Mouse (Mus musculus) forebrain, postnatal 0 days (tissue): ENCODE results near the gene Hipk1. TPM values are rescaled to one million over a fixed set of nuclear protein-coding genes. Genes with fewer than 3 reads are reported as not detected.
A peak's percentile ranks its signal among the peaks of the same experiment; 100 is the strongest.

Source experiments
- ATAC-seq: fragments of 200-750 bp; cut with Nextera tagmentation; 2 replicates; pipeline ENCODE4 v1.8.0; 2017; ENCODE audit warnings: mild to moderate bottlenecking, moderate library complexity
- DNase-seq: peaks from one replicate; pipeline ENCODE4 v3.0.0-alpha.2; 2015
- H3K27ac ChIP-seq: fragments of 300-500 bp; sonication (generic); 2 replicates; pipeline ENCODE4 v1.5.1; 2014; ENCODE audit warnings: low read depth, mild to moderate bottlenecking, antibody characterized with exemption, low read length, moderate library complexity, mixed read lengths
- H3K27me3 ChIP-seq: fragments of 300-500 bp; sonication (generic); 2 replicates; pipeline ENCODE4 v1.6.1; 2014; ENCODE audit warnings: mild to moderate bottlenecking, low read length, mixed read lengths; ENCODE audit not compliant: insufficient read depth
- H3K36me3 ChIP-seq: fragments of 300-500 bp; sonication (generic); 2 replicates; pipeline ENCODE4 v1.6.1; 2014; ENCODE audit warnings: mild to moderate bottlenecking, moderate library complexity; ENCODE audit not compliant: insufficient read depth
- H3K4me1 ChIP-seq: fragments of 300-500 bp; sonication (generic); 2 replicates; pipeline ENCODE4 v1.6.1; 2014; ENCODE audit warnings: antibody characterized with exemption; ENCODE audit not compliant: insufficient read depth
- H3K4me2 ChIP-seq: fragments of 300-500 bp; sonication (generic); 2 replicates; pipeline ENCODE4 v1.6.1; 2014; ENCODE audit warnings: low read depth, mild to moderate bottlenecking, moderate library complexity
- H3K4me3 ChIP-seq: fragments of 300-500 bp; sonication (generic); 2 replicates; pipeline ENCODE4 v1.5.1; 2014; ENCODE audit warnings: low read depth, low read length, mixed read lengths
- H3K9ac ChIP-seq: fragments of 300-500 bp; sonication (generic); 2 replicates; pipeline ENCODE4 v1.6.1; 2014; ENCODE audit warnings: mild to moderate bottlenecking
- H3K9me3 ChIP-seq: fragments of 300-500 bp; sonication (generic); 2 replicates; pipeline ENCODE4 v1.6.1; 2016; ENCODE audit warnings: low read length
- CTCF ChIP-seq: sonication (generic); IDR thresholded peaks from 2 replicates; pipeline ENCODE4 v1.5.1; 2016; ENCODE audit warnings: antibody characterized with exemption, control low read depth, low read depth
- WGBS: fragments of 180-500 bp; shearing (Covaris S2); extraction: QIAGEN DNeasy Blood & Tissue Kit; methylation state at CpG from one replicate; pipeline ENCODE4 v1.1.7; 2014; 5-methylcytosine and 5-hydroxymethylcytosine counted together
- polyA plus RNA-seq: library from polyadenylated mRNA; unstranded; fragments of >200 nt; fragmentation: Nextera tagmentation; extraction: Ambion mirVana; gene quantifications from 2 replicates; pipeline ENCODE4 v1.2.1, GENCODE M21; 2015
- total RNA-seq: library from RNA; depleted of rRNA; stranded (reverse); fragments of >200 nt; gene quantifications from 2 replicates; pipeline ENCODE4 v1.2.3, GENCODE M21; 2014

Gene Hipk1
- total and polyA plus RNA-seq, 2 experiments from 2014 or later = 5.6 to 47.4 TPM

- no peak overlapping the region for H3K4me3 ChIP-seq
- no peak for ATAC-seq
- TF ChIP-seq CTCF = no peak
- H3K9me3 ChIP-seq = no peaks in the 10 kb centered on the region
- no peak overlapping the region for H3K27ac ChIP-seq
- H3K4me1 ChIP-seq = no peaks in the 10 kb centered on the region
- DNase-seq = no peak
- no peaks in the 10 kb centered on the region for H3K27me3 ChIP-seq
- peaks cover 54% of the 10 kb centered on the region for H3K36me3 ChIP-seq
- no peak overlapping the region for H3K9ac ChIP-seq
- WGBS = 66% methylated on average over 2 of the region's 2 CpGs
- no peak overlapping the region for H3K4me2 ChIP-seq
Measured at GRCm38 (mm10) chr3:103751558-103751957, 39.8 kb downstream of the Hipk1 start.

GRCm38 (mm10) chr3:103746711-103747110 is 44.7 kb downstream of the Hipk1 start:
- WGBS = 86% methylated on average over 5 of the region's 5 CpGs
- no peaks in the 10 kb centered on the region for H3K4me1 ChIP-seq
- H3K27ac ChIP-seq = no peak overlapping the region
- no peak overlapping the region for H3K4me2 ChIP-seq
- DNase-seq = no peak
- no peak overlapping the region for H3K9ac ChIP-seq
- no peaks in the 10 kb centered on the region for H3K9me3 ChIP-seq
- peaks cover 71% of the 10 kb centered on the region for H3K36me3 ChIP-seq
- ATAC-seq = no peak
- TF ChIP-seq CTCF = no peak
- no peaks in the 10 kb centered on the region for H3K27me3 ChIP-seq
- no peak overlapping the region for H3K4me3 ChIP-seq

- H3K27me3 ChIP-seq = no peaks in the 10 kb centered on the region
- H3K4me1 ChIP-seq = no peaks in the 10 kb centered on the region
- no peak overlapping the region for H3K4me2 ChIP-seq
- ATAC-seq (no peak), DNase-seq (no peak)
- no peak overlapping the region for H3K4me3 ChIP-seq
- no peaks in the 10 kb centered on the region for H3K9me3 ChIP-seq
- 92% methylated on average over 14 of the region's 14 CpGs for WGBS
- no peak for TF ChIP-seq CTCF
- H3K36me3 ChIP-seq = peaks cover 69% of the 10 kb centered on the region
- no peak overlapping the region for H3K9ac ChIP-seq
- no peak overlapping the region for H3K27ac ChIP-seq
Measured at GRCm38 (mm10) chr3:103745001-103745770, 46.2 kb downstream of the Hipk1 start.

GRCm38 (mm10) chr3:103743208-103743607 is 48.2 kb downstream of the Hipk1 start:
- Histone ChIP-seq H3K9me3 (no peaks in the 10 kb centered on the region), H3K4me2 (no peak overlapping the region), H3K27me3 (no peaks in the 10 kb centered on the region), H3K36me3 (peaks cover 49% of the 10 kb centered on the region), H3K27ac (no peak overlapping the region), H3K9ac (no peak overlapping the region), H3K4me3 (no peak overlapping the region), H3K4me1 (no peaks in the 10 kb centered on the region)
- no peak for TF ChIP-seq CTCF
- 85% methylated on average over 6 of the region's 6 CpGs for WGBS
- DNase-seq (no peak), ATAC-seq (no peak)

- Histone ChIP-seq H3K4me1 (0 out of 2 replicates have a peak, but pooled peaks cover 3% of the 10 kb centered on the region), H3K9me3 (no peaks in the 10 kb centered on the region), H3K27ac (no peak overlapping the region), H3K9ac (no peak overlapping the region), H3K36me3 (peaks cover 30% of the 10 kb centered on the region), H3K27me3 (no peaks in the 10 kb centered on the region), H3K4me3 (no peak overlapping the region), H3K4me2 (no peak overlapping the region)
- no peak for ATAC-seq
- TF ChIP-seq CTCF = peak; percentile 44
- no peak for DNase-seq
- 34% methylated on average over 5 of the region's 5 CpGs for WGBS
Measured at GRCm38 (mm10) chr3:103740342-103740741, 51.0 kb downstream of the Hipk1 start.

- H3K27ac ChIP-seq = peak within 1 kb of the TSS; percentile 76
- peak within 1 kb of the TSS; percentile 48 for H3K4me2 ChIP-seq
- no peak for TF ChIP-seq CTCF
- H3K9ac ChIP-seq = no peak within 1 kb of the TSS
- peaks cover 20% of the 10 kb centered on the region for H3K36me3 ChIP-seq
- peak within 1 kb of the TSS; percentile 9; the same call in 1 of the 2 replicates for H3K4me3 ChIP-seq
- 88% methylated on average over 1 of the region's 1 CpGs for WGBS
- peaks cover 8% of the 10 kb centered on the region for H3K4me1 ChIP-seq
- H3K9me3 ChIP-seq = no peaks in the 10 kb centered on the region
- no peaks in the 10 kb centered on the region for H3K27me3 ChIP-seq
- no peak for ATAC-seq
- no peak for DNase-seq
Measured at GRCm38 (mm10) chr3:103739329-103739728, 52.0 kb downstream of the Hipk1 start, which contains the start of gene Gm10964. Gm10964 (plus strand) TSS chr3:103739366.
